Mouse (Mus musculus) gastrocnemius, postnatal 4 days (tissue): ENCODE measurements around the gene Trim46. TPM values are rescaled to one million over a fixed set of nuclear protein-coding genes. Genes with fewer than 3 reads are reported as not detected.

Experiments
- microRNA-seq: library from miRNA; unstranded; fragments of <30 nt; microRNA quantifications from one replicate; pipeline ENCODE4 v1.2.0, GENCODE M21; 2021
- total RNA-seq, 2 experiments: library from RNA; stranded (reverse); gene quantifications; 2 replicates each; pipeline ENCODE4 v1.2.3; 2021

Gene Trim46
- total RNA-seq, 2 experiments from 2014 or later: 0.73 to 0.83 TPM

Small RNA genes lying within 50 kb of the gene (microRNA-seq; reads per million reads assigned to microRNA genes)
- gene Mir92b: 7.2 reads per million, percentile 22 among the genes with 10 or more reads in this experiment

Other genes with a start within 250 kb of the Trim46 start
- 10 to 100 TPM; 13.3 to 14.0 TPM for gene Rusc1, start 153.0 kb downstream of the Trim46 start, total RNA-seq
- gene Gm43738, start 145.2 kb downstream of the Trim46 start, total RNA-seq: not detected
- gene Fdps, start 144.3 kb downstream of the Trim46 start, total RNA-seq: 10 to 100 TPM; 61.4 to 80.2 TPM
- 1 to 10 TPM in 1 of 2 experiments, not detected in 1; 1.1 TPM for gene Pklr, start 110.2 kb downstream of the Trim46 start, total RNA-seq
- under 1 TPM; 0.39 to 0.91 TPM for gene Hcn3, start 86.1 kb downstream of the Trim46 start, total RNA-seq
- gene Clk2, start 81.5 kb downstream of the Trim46 start, total RNA-seq: 10 to 100 TPM; 31.1 to 39.0 TPM
- 10 to 100 TPM; 41.8 to 43.1 TPM for gene Scamp3, start 68.8 kb downstream of the Trim46 start, total RNA-seq
- 10 to 100 TPM; 19.2 to 22.1 TPM for gene Fam189b, start 63.2 kb downstream of the Trim46 start, total RNA-seq
- gene Gba, start 43.4 kb downstream of the Trim46 start, total RNA-seq: 10 to 100 TPM; 30.9 to 32.2 TPM
- 100 to 1,000 TPM; 142 to 158 TPM for gene Thbs3, start 31.1 kb downstream of the Trim46 start, total RNA-seq
- gene Mtx1, start 19.2 kb downstream of the Trim46 start, total RNA-seq: 10 to 100 TPM; 80.7 to 95.1 TPM
- 1 to 10 TPM in 1 of 2 experiments, under 1 TPM in 1; 0.57 to 1.5 TPM for gene Muc1, start 17.3 kb downstream of the Trim46 start, total RNA-seq
- gene Krtcap2, start 343 bp downstream of the Trim46 start, total RNA-seq: 100 to 1,000 TPM in 1 of 2 experiments, 10 to 100 TPM in 1; 99.9 to 117 TPM
- 10 to 100 TPM; 61.2 to 62.8 TPM for gene Dpm3, start 13.0 kb upstream of the Trim46 start, total RNA-seq
- 10 to 100 TPM; 31.7 to 37.7 TPM for gene Slc50a1, start 24.3 kb upstream of the Trim46 start, total RNA-seq
- 10 to 100 TPM; 20.4 to 21.8 TPM for gene Efna1, start 34.8 kb upstream of the Trim46 start, total RNA-seq
- not detected for gene Efna3, start 76.7 kb upstream of the Trim46 start, total RNA-seq
- gene Efna4, start 91.7 kb upstream of the Trim46 start, total RNA-seq: 1 to 10 TPM; 2.6 to 2.8 TPM
- gene Adam15, start 103.7 kb upstream of the Trim46 start, total RNA-seq: 10 to 100 TPM; 54.6 to 55.8 TPM
- gene Dcst2, start 115.7 kb upstream of the Trim46 start, total RNA-seq: under 1 TPM; 0.12 to 0.16 TPM
- gene Dcst1, start 118.9 kb upstream of the Trim46 start, total RNA-seq: under 1 TPM; 0.27 to 0.34 TPM
- 10 to 100 TPM; 14.1 to 23.9 TPM for gene Zbtb7b, start 148.5 kb upstream of the Trim46 start, total RNA-seq
- gene Lenep, start 156.5 kb upstream of the Trim46 start, total RNA-seq: under 1 TPM in 1 of 2 experiments, not detected in 1; 0.83 TPM
- 10 to 100 TPM; 21.9 to 27.2 TPM for gene Flad1, start 165.6 kb upstream of the Trim46 start, total RNA-seq
- gene Cks1b, start 172.1 kb upstream of the Trim46 start, total RNA-seq: 10 to 100 TPM; 35.7 to 44.5 TPM
- 10 to 100 TPM; 73.1 to 80.6 TPM for gene Shc1, start 172.1 kb upstream of the Trim46 start, total RNA-seq
- 10 to 100 TPM; 31.9 to 35.0 TPM for gene Pygo2, start 183.9 kb upstream of the Trim46 start, total RNA-seq
- 100 to 1,000 TPM; 193 to 208 TPM for gene Pbxip1, start 190.4 kb upstream of the Trim46 start, total RNA-seq
- gene Pmvk, start 208.2 kb upstream of the Trim46 start, total RNA-seq: 10 to 100 TPM; 13.1 to 16.1 TPM